Mouse (Mus musculus) liver, embryonic 15.5 days (tissue): Measurements from ENCODE around the gene Nobox. TPM values are rescaled to one million over a fixed set of nuclear protein-coding genes. Genes with fewer than 3 reads are reported as not detected.

ENCODE experiments used
- ATAC-seq: fragments of 200-750 bp; cut with Nextera tagmentation; 2 replicates; pipeline ENCODE4 v1.8.0; 2017; ENCODE audit warnings: moderate number of reproducible peaks, mild to moderate bottlenecking, moderate library complexity; ENCODE audit not compliant: insufficient read depth
- H3K27ac ChIP-seq: fragments of 300-500 bp; sonication (generic); replicated peaks from 2 replicates; pipeline ENCODE4 v1.5.1; 2015; ENCODE audit warnings: mild to moderate bottlenecking, inconsistent platforms
- H3K27me3 ChIP-seq: fragments of 300-500 bp; sonication (generic); 2 replicates; pipeline ENCODE4 v1.6.1; 2015; ENCODE audit warnings: mild to moderate bottlenecking, inconsistent platforms
- H3K36me3 ChIP-seq: fragments of 300-500 bp; sonication (generic); replicated peaks from 2 replicates; pipeline ENCODE4 v1.6.1; 2015; ENCODE audit warnings: moderate library complexity, mild to moderate bottlenecking, inconsistent platforms
- H3K4me1 ChIP-seq: fragments of 300-500 bp; sonication (generic); replicated peaks from 2 replicates; pipeline ENCODE4 v1.6.1; 2015; ENCODE audit warnings: inconsistent platforms
- H3K4me2 ChIP-seq: fragments of 300-500 bp; sonication (generic); 2 replicates; pipeline ENCODE4 v1.6.1; 2015; ENCODE audit warnings: moderate library complexity, mild to moderate bottlenecking, inconsistent platforms
- H3K4me3 ChIP-seq: fragments of 300-500 bp; sonication (generic); replicated peaks from 2 replicates; pipeline ENCODE4 v1.5.1; 2015; ENCODE audit warnings: mild to moderate bottlenecking, inconsistent platforms
- H3K9ac ChIP-seq: fragments of 300-500 bp; sonication (generic); 2 replicates; pipeline ENCODE4 v1.6.1; 2015; ENCODE audit warnings: moderate library complexity, mild to moderate bottlenecking, inconsistent platforms
- H3K9me3 ChIP-seq: fragments of 300-500 bp; sonication (generic); replicated peaks from 2 replicates; pipeline ENCODE4 v1.6.1; 2016; ENCODE audit warnings: inconsistent platforms
- WGBS: fragments of 180-500 bp; shearing (Covaris S2); methylation state at CpG from one replicate; pipeline ENCODE4 v1.1.7; 2015; ENCODE audit warnings: mixed read lengths; ENCODE audit not compliant: insufficient replicate concordance; 5-methylcytosine and 5-hydroxymethylcytosine counted together
- polyA plus RNA-seq: library from polyadenylated mRNA; unstranded; fragments of >200 nt; fragmentation: Nextera tagmentation; extraction: Ambion mirVana; gene quantifications from 2 replicates; pipeline ENCODE4 v1.2.1, GENCODE M21; 2015

The Nobox gene
- polyA plus RNA-seq, 1 experiment from 2014 or later: not detected

DNA sequence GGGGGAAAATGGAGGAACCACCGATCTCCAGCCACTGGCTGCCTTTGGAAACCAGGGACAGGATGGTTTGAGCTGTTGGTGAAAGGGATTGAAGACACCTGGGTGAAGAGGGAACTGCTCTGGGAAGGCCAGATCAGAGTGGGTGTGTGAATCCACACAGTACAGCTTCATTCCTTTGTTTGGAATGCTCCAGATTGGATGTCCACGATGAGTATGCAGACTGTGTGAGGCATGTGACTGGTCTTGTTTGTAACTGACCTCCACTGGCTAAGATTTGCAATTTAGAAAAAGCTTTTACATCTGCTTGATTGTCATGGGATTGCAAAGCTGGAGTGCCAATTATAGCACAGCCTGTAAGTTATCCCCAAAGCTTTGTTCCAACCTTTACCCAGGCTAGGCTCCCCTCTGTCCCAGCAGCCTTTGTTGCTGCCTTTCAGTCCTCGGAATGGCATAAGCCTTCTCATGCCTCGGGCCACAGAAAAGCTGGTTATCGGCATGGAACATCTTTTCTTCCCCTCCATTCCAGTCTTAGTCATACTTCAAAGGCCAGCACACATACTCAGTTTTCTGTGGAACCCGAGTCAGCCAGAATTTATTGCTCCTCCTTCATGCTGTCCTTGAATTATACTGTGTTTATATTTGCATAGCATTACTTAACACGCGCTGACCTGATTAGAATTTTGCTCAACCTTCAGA lies 3.8 kb upstream of the Nobox start:
- Histone ChIP-seq H3K4me1 (no peaks in the 10 kb centered on the region), H3K36me3 (no peaks in the 10 kb centered on the region), H3K9me3 (no peaks in the 10 kb centered on the region), H3K27me3 (no peaks in the 10 kb centered on the region), H3K4me3 (no peak overlapping the region), H3K4me2 (no peak overlapping the region), H3K9ac (no peak overlapping the region), H3K27ac (no peak overlapping the region)
- 62% methylated on average over 8 of the region's 8 CpGs for WGBS
- ATAC-seq: no peak

DNA sequence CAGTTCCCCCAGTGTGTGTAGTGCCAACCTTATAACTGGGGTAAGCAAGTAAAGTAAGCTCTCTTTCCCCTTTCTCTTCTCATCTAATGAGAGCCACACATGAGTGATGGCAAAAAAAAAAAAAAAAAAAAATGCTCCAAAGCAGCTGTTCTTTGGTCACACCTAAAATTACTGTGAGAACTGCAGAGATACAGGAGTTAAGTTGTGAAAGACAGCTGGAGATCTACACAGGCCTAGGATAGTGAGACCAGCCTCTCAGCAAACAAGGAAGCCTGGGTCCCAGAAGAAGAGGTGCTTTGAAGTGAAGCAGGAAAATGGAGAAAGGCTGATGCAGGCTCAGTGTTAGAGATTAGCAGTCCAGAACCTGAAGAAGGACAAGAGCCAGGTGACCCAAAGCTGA lies 3.2 kb upstream of the Nobox start:
- no peak overlapping the region for H3K4me3 ChIP-seq
- H3K4me1 ChIP-seq: no peaks in the 10 kb centered on the region
- no peaks in the 10 kb centered on the region for H3K36me3 ChIP-seq
- H3K27ac ChIP-seq: no peak overlapping the region
- no peaks in the 10 kb centered on the region for H3K27me3 ChIP-seq
- no peak for ATAC-seq
- H3K4me2 ChIP-seq: no peak overlapping the region
- no peak overlapping the region for H3K9ac ChIP-seq
- no peaks in the 10 kb centered on the region for H3K9me3 ChIP-seq

DNA sequence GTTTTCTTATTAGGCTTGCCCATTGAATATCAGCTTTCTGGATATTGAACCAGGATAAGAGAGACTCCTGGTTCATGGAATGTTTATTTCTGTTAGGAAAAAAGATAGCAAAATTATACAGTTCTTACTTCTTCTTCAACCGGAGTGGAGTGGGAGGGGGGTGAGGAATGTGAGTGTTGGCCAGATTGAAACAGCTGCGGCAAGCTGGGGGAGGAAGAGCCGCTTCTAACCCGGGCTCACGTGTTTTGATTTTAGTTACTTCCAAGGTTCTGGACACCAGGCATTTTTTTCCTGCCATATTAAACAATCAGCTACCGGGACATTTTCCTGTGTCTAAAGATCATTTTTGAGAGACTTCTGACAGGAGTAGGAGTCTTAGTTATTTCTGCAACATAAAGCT lies 717 bp upstream of the Nobox start:
- no peak overlapping the region for H3K9ac ChIP-seq
- no peak overlapping the region for H3K4me2 ChIP-seq
- no peak for ATAC-seq
- no peaks in the 10 kb centered on the region for H3K27me3 ChIP-seq
- 73% methylated on average over 6 of the region's 6 CpGs for WGBS
- H3K36me3 ChIP-seq: no peaks in the 10 kb centered on the region
- no peaks in the 10 kb centered on the region for H3K9me3 ChIP-seq
- no peak overlapping the region for H3K27ac ChIP-seq
- no peak overlapping the region for H3K4me3 ChIP-seq
- H3K4me1 ChIP-seq: no peaks in the 10 kb centered on the region

DNA sequence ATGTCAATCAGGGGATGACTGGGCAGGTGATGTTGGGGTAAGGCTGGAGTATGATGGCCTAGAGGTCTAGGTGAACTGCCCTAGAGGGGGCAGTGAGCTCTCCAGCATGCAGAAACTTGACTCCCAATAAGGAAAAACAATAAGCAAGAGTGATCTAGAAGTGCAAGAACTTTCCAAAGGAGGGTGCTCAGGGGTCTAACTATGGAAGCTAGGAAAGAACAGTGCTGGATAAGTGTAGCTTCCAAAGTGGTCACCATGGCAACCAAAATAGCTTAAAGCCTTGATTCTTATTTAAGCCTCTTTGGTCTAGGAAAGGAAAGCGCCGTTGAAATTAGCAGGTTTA lies 11.9 kb downstream of the Nobox start:
- no peak for ATAC-seq
- Histone ChIP-seq H3K9ac (no peak overlapping the region), H3K27ac (no peak overlapping the region), H3K4me1 (no peaks in the 10 kb centered on the region), H3K27me3 (no peaks in the 10 kb centered on the region), H3K9me3 (no peaks in the 10 kb centered on the region), H3K4me3 (no peak overlapping the region), H3K4me2 (no peak overlapping the region), H3K36me3 (no peaks in the 10 kb centered on the region)
- 41% methylated on average over 2 of the region's 2 CpGs for WGBS

DNA sequence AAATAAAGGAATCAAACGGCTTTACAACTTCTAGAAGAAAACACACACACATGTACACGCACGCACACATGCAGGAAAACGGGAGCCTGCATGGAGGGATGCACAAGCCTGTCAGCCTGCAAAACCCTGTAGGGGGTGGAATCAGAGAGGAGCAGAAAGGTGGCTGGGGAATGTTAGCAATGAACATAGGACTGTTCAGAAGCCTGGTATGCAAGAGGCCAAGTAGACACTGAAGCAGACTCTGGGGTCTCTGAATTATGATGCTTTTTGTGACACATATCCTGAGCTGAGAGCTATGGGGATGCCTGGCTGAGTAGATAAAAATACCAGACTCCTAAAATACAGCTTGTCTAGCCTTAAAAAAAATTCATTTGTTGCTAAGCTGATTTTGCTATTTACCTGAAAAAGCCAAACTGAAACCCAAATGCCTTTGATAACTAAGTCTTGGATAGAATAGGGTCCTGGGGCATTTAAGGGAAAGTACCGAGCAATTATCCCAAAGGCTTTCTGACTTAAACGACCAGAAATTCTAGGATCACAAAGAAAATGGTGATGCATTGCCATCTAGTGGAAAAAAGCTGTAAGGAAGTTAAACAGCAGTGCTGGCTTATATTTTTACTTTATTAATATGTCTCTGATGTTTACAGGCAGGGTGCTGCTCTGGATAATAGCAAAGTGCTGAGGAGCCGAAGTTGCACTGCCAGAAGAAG lies 12.4 kb downstream of the Nobox start:
- Histone ChIP-seq H3K27ac (no peak overlapping the region), H3K36me3 (no peaks in the 10 kb centered on the region), H3K9me3 (no peaks in the 10 kb centered on the region), H3K27me3 (no peaks in the 10 kb centered on the region), H3K4me2 (no peak overlapping the region), H3K4me1 (no peaks in the 10 kb centered on the region), H3K9ac (no peak overlapping the region), H3K4me3 (no peak overlapping the region)
- ATAC-seq: no peak
- 31% methylated on average over 7 of the region's 7 CpGs for WGBS

DNA sequence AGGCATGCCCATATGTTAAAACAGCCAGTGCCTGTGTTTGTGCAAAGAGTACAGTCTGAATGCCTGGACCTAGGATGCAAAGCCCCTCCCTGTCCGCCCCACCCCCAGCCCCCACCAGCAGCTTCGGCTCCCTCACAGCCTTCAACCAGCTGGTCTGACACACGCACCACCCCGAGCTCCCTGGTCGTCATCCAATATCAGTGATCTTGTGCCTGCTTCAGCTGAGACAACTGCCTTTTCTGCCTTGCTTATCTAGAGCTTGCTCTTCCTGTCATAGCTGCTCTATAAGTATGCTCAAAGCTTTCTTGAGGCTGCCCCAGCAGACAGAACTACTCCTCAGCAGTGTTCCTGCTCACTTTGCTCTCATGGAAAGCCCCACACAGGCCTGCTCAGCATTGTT lies 13.4 kb downstream of the Nobox start:
- Histone ChIP-seq H3K4me3 (no peak overlapping the region), H3K36me3 (no peaks in the 10 kb centered on the region), H3K27me3 (no peaks in the 10 kb centered on the region), H3K4me1 (no peaks in the 10 kb centered on the region), H3K9me3 (no peaks in the 10 kb centered on the region), H3K4me2 (no peak overlapping the region), H3K9ac (no peak overlapping the region), H3K27ac (no peak overlapping the region)
- ATAC-seq: no peak
- 15% methylated on average over 5 of the region's 5 CpGs for WGBS

DNA sequence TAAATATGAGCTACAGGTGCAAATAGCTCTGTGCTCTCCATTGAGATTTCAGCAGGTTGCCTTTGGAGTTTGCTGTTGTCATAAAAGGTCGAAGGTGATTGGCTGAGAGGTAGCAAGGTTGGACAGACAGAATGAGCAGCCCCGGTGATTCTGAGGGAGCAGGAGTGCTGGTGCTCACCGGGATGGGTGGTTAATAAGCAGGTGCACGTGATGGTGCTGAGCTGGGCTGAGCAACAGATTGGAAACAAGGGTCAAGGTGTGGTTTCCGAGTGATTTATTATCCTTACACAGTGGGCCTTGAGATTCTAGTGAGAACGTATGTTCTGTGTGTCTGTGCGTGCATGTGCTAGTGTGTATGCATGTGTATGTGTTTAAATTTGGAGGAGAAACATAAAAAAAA lies 16.2 kb downstream of the Nobox start:
- no peak overlapping the region for H3K4me3 ChIP-seq
- H3K27ac ChIP-seq: no peak overlapping the region
- H3K4me2 ChIP-seq: no peak overlapping the region
- ATAC-seq: no peak
- H3K27me3 ChIP-seq: no peaks in the 10 kb centered on the region
- 68% methylated on average over 7 of the region's 7 CpGs for WGBS
- H3K9me3 ChIP-seq: no peaks in the 10 kb centered on the region
- H3K36me3 ChIP-seq: no peaks in the 10 kb centered on the region; the same call in 1 of the 2 replicates
- no peak overlapping the region for H3K9ac ChIP-seq
- H3K4me1 ChIP-seq: no peaks in the 10 kb centered on the region

DNA sequence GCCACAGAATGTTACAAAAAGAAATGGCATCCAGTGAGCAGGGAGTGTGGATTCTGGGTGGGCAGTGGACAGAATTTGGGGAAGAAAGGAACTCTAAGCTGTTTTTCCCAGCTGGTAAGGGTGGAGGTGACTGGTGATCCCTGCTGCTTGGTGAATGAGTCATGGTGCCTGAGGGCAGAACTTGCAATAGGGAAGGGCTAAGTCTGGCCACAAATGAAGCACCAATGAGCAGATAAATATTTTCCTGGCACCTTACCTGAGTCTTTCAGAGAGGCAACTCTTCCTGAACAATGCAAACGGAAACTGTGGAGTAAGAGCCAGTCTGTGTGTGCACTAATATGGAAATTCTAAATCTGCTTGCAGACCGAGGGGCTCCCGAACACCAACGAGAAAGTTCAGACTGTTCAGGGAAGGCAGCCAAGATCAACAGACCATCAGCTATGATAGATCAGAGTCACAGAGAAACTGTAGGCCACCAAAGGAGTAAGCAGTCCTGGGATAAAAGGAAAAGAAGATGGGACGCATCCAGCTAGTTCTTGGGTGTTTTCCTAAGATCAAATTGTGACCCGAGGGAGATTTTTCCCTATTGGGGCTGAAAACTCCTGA lies 16.8 kb downstream of the Nobox start:
- 64% methylated on average over 6 of the region's 6 CpGs for WGBS
- ATAC-seq: no peak
- H3K27me3 ChIP-seq: no peaks in the 10 kb centered on the region
- no peak overlapping the region for H3K4me2 ChIP-seq
- H3K4me3 ChIP-seq: no peak overlapping the region
- H3K27ac ChIP-seq: no peak overlapping the region
- no peaks in the 10 kb centered on the region; the same call in 1 of the 2 replicates for H3K36me3 ChIP-seq
- H3K9me3 ChIP-seq: no peaks in the 10 kb centered on the region
- no peaks in the 10 kb centered on the region for H3K4me1 ChIP-seq
- H3K9ac ChIP-seq: no peak overlapping the region

DNA sequence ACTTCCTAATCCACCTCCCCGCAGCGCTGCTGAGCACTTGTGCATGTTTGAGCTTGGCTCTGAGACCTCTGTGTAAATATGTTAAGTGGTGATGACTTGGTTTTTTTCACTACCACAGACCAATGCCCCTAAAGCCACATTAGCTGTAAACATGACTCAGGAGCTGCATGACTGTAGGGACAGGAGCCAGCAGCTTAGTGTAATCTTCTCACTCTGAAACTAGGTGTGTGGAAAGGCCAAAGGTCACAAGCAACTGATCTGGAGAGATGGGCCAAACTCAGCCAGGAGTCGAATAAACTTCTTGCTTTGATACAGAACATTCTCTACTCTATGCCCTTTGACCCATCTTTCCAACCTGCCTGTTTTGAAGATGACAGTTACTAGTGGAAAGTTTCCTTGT lies 17.3 kb downstream of the Nobox start:
- no peak for ATAC-seq
- H3K9ac ChIP-seq: no peak overlapping the region
- no peak overlapping the region for H3K27ac ChIP-seq
- H3K4me1 ChIP-seq: no peaks in the 10 kb centered on the region
- no peaks in the 10 kb centered on the region for H3K27me3 ChIP-seq
- H3K9me3 ChIP-seq: no peaks in the 10 kb centered on the region
- no peak overlapping the region for H3K4me2 ChIP-seq
- H3K4me3 ChIP-seq: no peak overlapping the region
- no peaks in the 10 kb centered on the region; the same call in 1 of the 2 replicates for H3K36me3 ChIP-seq
- 58% methylated on average over 3 of the region's 3 CpGs for WGBS

DNA sequence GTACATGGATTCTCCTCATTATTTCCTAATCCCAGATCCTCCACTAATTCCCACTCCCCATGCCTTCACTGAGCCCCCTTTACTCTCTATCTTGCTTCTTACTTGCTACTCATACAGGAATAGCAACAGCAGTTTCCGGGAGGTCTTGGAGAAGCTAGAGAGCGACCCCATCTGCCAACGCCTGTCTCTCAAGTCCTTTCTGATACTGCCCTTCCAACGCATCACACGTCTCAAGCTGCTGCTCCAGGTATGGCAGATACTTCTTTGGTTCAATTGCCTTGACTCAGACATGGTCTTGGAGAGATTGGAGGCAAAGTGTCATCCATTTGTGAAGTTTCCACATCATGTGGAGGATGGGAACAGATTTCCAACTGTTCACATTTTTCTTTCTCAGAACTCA lies 28.9 kb downstream of the Nobox start:
- H3K27ac ChIP-seq: no peak overlapping the region
- H3K27me3 ChIP-seq: no peaks in the 10 kb centered on the region
- H3K4me3 ChIP-seq: no peak overlapping the region
- no peak for ATAC-seq
- WGBS: 66% methylated on average over 5 of the region's 5 CpGs
- no peak overlapping the region for H3K9ac ChIP-seq
- 0 out of 2 replicates have a peak, but pooled peaks cover 3% of the 10 kb centered on the region for H3K36me3 ChIP-seq
- no peak overlapping the region for H3K4me2 ChIP-seq
- H3K4me1 ChIP-seq: no peaks in the 10 kb centered on the region
- no peaks in the 10 kb centered on the region for H3K9me3 ChIP-seq

DNA sequence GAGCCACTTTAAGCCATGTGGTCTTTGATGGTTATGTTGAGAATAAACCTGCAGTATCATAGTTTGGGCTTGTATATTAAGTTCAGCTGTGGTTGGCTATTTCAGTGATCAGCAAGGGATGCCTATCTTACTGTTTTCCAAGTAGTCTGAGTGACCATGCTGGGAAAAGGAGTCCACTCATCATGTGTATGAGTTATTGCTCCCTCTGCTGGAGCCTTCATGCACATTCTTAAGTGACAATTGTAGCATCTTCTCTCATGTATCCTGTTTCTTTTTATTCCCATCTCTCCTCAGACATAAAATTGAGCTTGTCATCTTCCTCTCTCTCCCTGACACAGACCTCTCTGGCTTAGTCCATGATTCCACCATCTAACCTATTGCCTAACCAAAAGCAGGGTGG lies 31.1 kb downstream of the Nobox start:
- Histone ChIP-seq H3K9ac (no peak overlapping the region), H3K36me3 (0 out of 2 replicates have a peak, but pooled peaks cover 3% of the 10 kb centered on the region), H3K9me3 (no peaks in the 10 kb centered on the region), H3K4me3 (no peak overlapping the region), H3K4me2 (no peak overlapping the region), H3K27ac (no peak overlapping the region), H3K4me1 (no peaks in the 10 kb centered on the region), H3K27me3 (no peaks in the 10 kb centered on the region)
- ATAC-seq: no peak
